Mouse (Mus musculus): Measurements from ENCODE around the gene Nrde2. TPM values are rescaled to one million over a fixed set of nuclear protein-coding genes. Genes with fewer than 3 reads are reported as not detected.

Nrde2 gene
- polyA plus RNA-seq, 1 experiment from 2014 or later = 19.8 TPM

DNA sequence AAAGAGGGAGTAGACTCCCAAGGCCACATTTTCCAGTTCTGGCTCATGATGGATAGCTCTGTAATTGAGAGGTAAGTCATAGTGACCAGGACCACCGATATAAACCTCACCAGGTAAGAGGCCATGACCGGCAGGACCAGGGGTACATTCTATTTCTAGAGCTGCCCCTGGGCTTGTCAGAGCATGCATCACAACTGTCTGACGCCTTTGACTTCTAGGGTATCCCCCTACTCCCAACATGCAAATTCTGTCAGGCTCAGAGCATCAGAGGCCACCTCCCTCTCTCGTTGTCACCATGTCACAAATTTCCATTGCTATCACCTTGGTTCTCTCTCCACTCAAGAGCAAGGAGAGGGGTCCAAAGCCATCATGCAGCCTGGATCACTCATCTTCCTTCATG, 68.7 kb downstream of the Nrde2 start:
- ATAC-seq (ENCODE audit: insufficient number of reproducible peaks, insufficient read depth, low FRiP score, low TSS enrichment, low read depth) = no peak
- H3K27ac ChIP-seq = no peak overlapping the region
- 82% methylated on average over 4 of the region's 4 CpGs for WGBS
- no peaks in the 10 kb centered on the region for H3K36me3 ChIP-seq
- H3K4me2 ChIP-seq = no peak overlapping the region
- H3K4me3 ChIP-seq (replicated peaks) = no peak overlapping the region
- no peaks in the 10 kb centered on the region for H3K9me3 ChIP-seq
- H3K9ac ChIP-seq (replicated peaks) = no peak overlapping the region
- no peaks in the 10 kb centered on the region for H3K27me3 ChIP-seq
- 0 out of 2 replicates have a peak, but pooled peaks cover 4% of the 10 kb centered on the region for H3K4me1 ChIP-seq (replicated peaks)

DNA sequence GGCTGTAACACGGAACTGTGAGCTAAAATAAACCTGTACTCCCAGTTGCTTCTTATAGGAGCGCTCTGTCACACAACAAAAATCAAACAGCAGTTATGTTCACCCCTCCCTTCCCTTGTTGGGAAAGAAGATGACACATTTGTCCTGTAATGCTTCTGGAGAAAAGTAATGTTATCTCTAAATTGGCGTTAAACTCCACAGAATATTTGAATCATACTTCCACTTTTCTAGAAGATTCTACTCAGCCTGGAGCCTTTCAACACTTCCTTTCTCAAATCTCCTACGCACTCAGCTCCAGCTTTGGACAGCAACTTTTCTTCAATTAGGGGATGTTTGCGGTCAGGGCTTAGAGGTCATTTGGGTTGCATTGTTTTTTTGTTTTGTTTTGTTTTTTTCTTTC, 70.2 kb downstream of the Nrde2 start:
- WGBS = 89% methylated on average over 5 of the region's 5 CpGs
- Histone ChIP-seq H3K36me3 (no peaks in the 10 kb centered on the region), H3K27me3 (no peaks in the 10 kb centered on the region), H3K4me3 (replicated peaks) (no peak overlapping the region), H3K9ac (replicated peaks) (no peak overlapping the region), H3K4me1 (replicated peaks) (0 out of 2 replicates have a peak, but pooled peaks cover 5% of the 10 kb centered on the region), H3K4me2 (no peak overlapping the region), H3K27ac (no peak overlapping the region), H3K9me3 (no peaks in the 10 kb centered on the region)
- no peak for ATAC-seq (ENCODE audit: insufficient number of reproducible peaks, insufficient read depth, low FRiP score, low TSS enrichment, low read depth)

DNA sequence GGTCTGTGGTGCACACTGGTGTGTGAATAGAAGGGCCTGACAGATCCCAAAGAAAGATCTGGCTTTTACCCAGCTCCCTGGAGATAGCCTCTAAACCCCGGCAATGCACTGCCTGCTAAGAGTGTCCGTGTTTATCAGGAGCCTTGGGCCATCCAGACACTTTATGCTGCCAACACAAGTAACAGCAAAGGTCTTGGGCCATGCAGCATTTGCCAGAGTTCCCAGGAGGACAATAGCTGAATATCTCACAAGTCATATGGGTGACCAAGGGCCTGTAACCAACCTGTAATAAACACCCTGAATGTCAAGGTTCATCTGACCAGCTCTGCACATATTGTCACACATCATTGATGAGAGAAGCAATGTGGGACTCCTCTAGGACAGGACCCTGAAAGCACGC, 71.4 kb downstream of the Nrde2 start:
- H3K9ac ChIP-seq (replicated peaks) = no peak overlapping the region
- no peak overlapping the region for H3K4me2 ChIP-seq
- no peaks in the 10 kb centered on the region for H3K36me3 ChIP-seq
- H3K9me3 ChIP-seq = no peaks in the 10 kb centered on the region
- no peak overlapping the region for H3K4me3 ChIP-seq (replicated peaks)
- ATAC-seq (ENCODE audit: insufficient number of reproducible peaks, insufficient read depth, low FRiP score, low TSS enrichment, low read depth) = no peak
- 89% methylated on average over 3 of the region's 3 CpGs for WGBS
- H3K27ac ChIP-seq = no peak overlapping the region
- H3K27me3 ChIP-seq = no peaks in the 10 kb centered on the region
- 0 out of 2 replicates have a peak, but pooled peaks cover 11% of the 10 kb centered on the region for H3K4me1 ChIP-seq (replicated peaks)

DNA sequence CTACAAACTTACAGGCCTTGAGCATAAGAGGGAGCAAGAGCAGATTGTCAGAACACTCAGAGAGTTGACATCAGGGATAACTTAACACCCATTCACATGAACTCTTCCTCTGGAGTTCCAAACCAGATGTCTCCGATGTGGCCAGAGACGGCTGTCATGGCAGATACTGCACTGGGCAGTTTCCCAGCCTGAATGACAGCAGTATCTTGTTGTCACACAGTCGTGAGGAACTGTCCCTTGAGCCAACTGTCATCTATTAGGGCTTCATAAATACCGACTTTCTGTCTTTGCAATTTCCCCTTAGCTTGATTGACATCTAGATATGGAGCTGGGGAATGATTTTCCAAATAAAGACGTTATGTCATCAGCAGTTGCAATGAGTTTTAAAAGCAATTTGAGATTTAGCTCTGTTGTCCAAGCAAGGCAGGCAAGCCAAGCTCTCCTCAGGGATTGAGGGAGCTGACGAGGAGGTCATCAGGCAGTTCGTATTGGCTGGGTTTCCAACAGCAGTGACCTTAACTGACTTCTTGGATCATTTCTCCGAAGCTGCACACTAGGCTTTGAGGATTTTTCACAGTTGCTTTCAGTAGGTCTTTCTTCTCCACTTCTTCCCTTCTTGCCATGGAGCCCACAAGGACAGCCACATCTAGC, 79.7 kb downstream of the Nrde2 start:
- Histone ChIP-seq H3K27ac (no peak overlapping the region), H3K9me3 (no peaks in the 10 kb centered on the region), H3K4me2 (no peak overlapping the region), H3K9ac (replicated peaks) (no peak overlapping the region), H3K4me1 (replicated peaks) (0 out of 2 replicates have a peak, but pooled peaks cover 8% of the 10 kb centered on the region), H3K4me3 (replicated peaks) (no peak overlapping the region), H3K27me3 (no peaks in the 10 kb centered on the region), H3K36me3 (no peaks in the 10 kb centered on the region)
- WGBS = 81% methylated on average over 8 of the region's 8 CpGs
- no peak for ATAC-seq (ENCODE audit: insufficient number of reproducible peaks, insufficient read depth, low FRiP score, low TSS enrichment, low read depth)

DNA sequence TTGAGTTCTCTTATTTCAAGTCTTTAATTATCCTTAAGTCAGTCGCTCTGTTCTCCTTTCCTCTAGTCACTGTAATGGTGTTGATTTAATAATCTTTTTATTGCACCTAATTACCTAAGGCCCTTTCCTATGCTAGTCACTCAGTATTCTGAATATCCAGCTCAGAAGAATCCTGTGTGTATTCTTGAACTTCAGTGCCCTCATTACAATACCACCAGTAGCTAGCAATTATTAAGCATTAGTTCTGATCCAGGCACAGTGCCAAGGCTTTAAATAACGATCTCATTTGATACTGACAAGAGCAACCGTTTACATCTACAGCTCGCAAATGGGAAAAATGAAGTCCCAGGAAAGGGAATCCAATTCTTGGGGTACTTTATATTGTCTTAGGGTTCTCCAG, 83.7 kb downstream of the Nrde2 start:
- Histone ChIP-seq H3K27me3 (no peaks in the 10 kb centered on the region), H3K9me3 (no peaks in the 10 kb centered on the region), H3K27ac (no peak overlapping the region), H3K36me3 (no peaks in the 10 kb centered on the region), H3K9ac (replicated peaks) (no peak overlapping the region), H3K4me1 (replicated peaks) (no peaks in the 10 kb centered on the region), H3K4me3 (replicated peaks) (no peak overlapping the region), H3K4me2 (no peak overlapping the region)
- ATAC-seq (ENCODE audit: insufficient number of reproducible peaks, insufficient read depth, low FRiP score, low TSS enrichment, low read depth) = no peak
- WGBS = 68% methylated on average over 4 of the region's 4 CpGs

Other genes with a start within 250 kb of the Nrde2 start
- 1.7 and 2.1 TPM in 2 replicates for gene Kcnk13, start 195.2 kb downstream of the Nrde2 start, polyA plus RNA-seq (2016; fragmentation: Nextera tagmentation; extraction: Ambion mirVana)
- gene Psmc1, start 49.5 kb downstream of the Nrde2 start, polyA plus RNA-seq (2016; fragmentation: Nextera tagmentation; extraction: Ambion mirVana) = 312 and 322 TPM in 2 replicates
- 1,129 and 1,141 TPM in 2 replicates for gene Calm1, start 39.8 kb upstream of the Nrde2 start, polyA plus RNA-seq (2016; fragmentation: Nextera tagmentation; extraction: Ambion mirVana)